Mouse (Mus musculus) fat pad, adult 2 months (tissue): ENCODE data around the gene Cactin.

Experiments
- DNase-seq: peaks from one replicate; pipeline ENCODE4 v3.0.0-alpha.2; 2011; ENCODE audit warnings: low read depth, low spot score; ENCODE audit errors: extremely low read depth

The Cactin gene

DNA sequence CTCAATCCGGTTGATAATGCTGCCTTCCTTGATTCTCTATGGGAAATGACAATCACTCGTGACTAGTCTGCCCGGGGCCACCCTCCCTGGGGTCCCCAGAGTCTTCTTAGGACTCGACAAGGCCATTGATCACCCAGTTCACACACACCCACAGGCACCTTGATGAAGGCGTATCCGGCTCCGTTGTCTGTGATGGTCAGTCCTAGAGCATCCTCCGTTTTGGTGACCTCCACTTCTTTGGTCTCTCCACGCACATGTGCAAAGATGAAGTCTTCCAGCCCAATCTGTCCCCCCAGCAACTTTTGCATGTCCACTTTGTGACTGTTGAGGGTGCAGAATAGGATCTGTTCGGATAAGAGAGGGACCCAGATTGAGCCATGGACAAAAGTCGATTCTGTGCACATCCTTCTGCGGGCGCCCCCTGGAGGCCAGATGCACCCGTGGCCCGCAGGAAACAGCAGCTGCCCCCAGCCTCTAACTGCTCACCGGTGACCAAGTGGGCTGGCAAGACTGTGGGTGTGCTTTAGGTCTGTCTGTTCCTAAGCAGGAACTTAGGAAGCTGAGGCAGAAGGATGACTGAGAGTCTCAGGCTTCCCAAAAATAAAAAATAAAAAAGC lies 20.5 kb downstream of the Cactin start:
- no peak for DNase-seq

DNA sequence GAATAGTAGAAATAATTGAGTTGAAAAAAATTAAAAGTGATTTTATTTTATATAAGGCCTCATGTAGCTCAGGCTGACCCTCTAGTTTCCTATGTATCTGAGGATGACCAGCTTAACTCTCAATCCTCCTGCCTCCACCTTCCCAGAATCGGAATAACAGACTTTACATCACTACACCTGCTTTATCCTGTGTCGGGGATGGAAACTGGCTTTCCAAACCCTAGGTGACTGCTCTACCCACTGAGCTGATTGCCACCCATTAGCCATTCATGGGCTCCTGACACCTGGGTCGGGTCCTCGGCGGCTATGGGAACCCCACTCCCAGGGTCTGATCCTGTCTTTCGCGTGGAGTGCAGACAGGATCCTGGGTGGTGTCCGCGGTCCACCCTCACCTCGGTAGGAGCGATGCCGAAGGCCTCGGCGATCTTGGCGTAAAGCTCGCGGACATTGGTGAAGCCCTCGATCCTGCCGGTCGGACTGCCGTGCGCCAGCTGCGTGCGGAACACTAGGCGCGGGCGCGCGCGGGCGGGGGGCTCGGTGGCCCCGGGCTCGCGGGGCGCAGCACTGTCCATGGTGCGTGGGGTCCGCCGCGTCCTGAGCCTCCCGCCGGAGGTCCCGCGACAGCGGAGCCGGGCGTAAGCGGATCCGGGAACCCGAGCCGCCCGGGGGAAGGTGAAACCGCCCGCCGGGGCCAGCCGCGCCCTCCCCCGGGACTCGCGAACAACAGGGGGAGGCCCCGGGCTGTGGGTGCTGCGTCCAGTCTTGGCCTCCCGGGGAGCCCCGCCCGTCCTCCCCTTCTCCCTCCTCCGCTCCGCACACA lies 22.0 kb downstream of the Cactin start, which contains the start of gene Gipc3:
Gene Gipc3, minus strand, starts transcription at position 581 of the 820 bp plus-strand sequence.
- no peak for DNase-seq

- DNase-seq: no peak
Observed at GRCm38 (mm10) chr10:81344421-81345161, 23.7 kb downstream of the Cactin start.

DNA sequence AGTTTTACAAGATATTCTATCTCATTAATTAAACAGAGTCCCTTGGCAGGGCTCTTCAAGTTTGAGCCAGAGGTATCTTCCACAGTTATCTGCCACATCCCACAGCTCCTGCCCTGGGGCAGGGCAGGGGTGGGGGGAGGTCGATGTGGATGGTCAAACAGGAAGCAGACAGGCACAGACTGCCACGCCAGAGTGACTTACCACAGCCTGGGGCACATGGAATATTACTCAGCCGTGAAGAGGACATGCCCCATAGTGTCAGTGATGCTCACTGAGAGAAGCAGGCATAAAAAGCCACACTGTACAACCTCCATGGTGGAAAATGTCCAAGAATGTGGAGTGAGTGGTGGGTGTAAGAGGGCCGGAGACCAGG lies 24.2 kb downstream of the Cactin start:
- DNase-seq: no peak

GRCm38 (mm10) chr10:81346453-81347067 lies 25.7 kb downstream of the Cactin start:
- DNase-seq: no peak

GRCm38 (mm10) chr10:81349146-81349545 lies 28.2 kb downstream of the Cactin start:
- DNase-seq: no peak

GRCm38 (mm10) chr10:81349961-81350350 lies 29.1 kb downstream of the Cactin start:
- no peak for DNase-seq

DNA sequence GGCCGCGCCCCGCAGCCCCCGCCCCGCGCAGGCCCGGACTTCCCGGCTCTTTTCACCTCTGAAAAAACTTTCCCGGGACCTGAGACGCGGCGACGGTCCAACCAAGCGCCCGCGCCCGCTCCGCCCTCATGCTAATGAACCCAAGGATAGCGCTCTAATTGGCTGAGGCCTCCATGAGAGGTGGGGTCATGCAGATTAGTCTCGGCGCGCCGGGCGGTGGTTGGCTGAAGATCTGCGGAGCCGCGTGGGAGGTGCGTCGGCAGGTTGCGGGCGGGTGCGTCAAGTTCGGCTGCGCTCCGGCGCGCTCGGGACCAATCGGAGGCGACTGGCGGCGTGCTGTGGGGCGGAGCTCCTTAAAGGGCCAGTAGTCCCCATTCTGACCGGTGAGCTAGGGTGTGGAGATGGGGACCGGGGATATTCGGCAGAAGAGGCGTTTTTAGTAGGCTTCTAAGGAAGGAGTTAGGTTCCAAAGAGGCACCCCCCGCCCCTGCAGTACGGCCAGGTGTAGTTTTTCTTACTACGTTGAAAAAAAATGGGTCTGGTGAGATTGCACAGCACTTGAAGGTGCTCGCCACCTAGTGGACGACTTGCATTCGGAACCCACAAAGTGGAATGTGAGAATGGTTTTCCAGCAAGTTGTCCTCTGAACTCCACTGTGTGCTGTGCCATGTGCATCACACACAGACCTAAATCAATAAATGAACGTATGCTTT lies 29.6 kb downstream of the Cactin start, which contains the start of gene Hmg20b:
Gene Hmg20b, minus strand, starts transcription at position 130 of the 713 bp plus-strand sequence.
- peak; percentile 84 for DNase-seq

DNA sequence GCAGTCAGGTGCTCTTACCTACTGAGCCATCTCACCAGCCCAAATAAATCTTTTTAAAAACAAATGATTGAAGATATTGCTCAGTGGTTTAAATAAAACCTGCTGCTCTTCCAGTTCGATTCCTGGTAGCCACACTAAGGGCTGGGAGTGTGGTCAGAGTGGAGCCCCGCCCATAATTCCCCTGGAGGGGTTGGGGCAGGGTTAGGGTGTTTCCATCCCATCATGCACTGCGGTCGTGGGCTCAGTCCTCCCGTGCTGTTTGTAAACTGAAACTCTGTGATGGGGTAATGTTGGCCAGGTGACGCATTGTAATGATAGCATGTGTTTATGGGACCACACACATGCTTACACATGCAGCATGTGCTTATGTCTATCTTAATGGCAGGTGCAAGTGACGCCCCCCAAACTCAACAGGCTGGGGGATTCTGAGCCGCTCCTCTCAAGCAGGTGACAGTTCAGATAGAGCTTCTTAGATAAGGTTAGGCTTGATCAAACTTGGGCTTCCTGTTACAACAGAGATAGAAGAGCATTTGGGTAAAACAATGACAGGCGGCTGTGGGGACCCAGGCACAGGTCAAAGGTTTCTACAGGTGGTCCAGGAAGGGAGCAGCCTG lies 30.9 kb downstream of the Cactin start:
- no peak for DNase-seq

DNA sequence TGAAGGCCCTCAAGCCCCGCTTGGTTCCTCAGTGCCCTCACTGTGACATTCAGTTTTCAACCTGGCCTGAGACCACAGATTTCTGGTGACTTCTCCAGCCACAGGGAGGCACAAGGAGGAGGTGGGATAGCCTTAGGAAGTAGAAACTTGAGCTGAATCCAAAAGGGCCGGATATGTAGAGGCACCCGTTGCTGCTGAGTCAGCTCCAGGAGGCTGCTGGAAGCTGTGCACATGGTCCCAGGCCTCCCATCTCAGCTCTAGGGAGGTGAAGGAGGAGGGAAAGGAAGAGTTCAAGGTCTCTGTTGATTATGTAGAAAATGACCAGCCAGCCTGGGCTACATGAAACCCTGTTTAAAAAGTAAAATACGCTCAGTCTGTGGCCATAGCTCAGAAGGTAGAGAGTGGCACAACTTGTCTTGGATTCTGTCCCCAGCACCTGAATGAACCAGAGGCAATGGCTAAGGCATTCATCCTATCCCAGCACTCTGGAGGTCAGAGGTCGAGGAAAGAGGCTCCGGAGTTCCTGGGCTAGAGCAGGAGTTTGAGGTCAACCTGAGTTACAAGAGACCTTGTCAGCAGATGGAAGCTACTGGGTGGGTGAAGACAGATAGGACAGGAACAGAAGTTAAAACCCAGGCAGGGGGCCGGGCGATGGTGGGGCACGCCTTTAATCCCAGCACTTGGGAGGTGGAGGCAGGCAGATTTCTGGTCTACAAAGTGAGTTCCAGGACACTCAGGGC lies 34.0 kb downstream of the Cactin start:
- no peak for DNase-seq

DNA sequence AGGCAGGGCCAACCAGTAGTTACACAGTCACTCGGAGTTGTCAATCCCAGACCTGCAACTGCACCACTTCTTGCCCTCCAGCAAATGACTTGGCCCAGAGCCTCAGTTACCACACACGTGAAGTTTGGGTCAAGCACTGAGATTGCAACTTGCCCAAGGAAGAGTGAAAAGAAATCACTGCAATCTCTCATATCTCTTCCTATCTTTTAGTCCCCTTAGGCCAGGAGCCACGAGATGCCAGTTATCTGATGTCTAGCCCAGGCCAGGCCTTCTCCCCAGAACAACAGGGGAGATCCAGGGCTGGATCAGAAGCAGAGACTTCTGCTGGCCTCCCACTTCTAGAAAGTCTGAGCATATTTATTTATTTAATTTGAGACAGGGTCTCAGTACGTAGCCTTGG lies 34.6 kb downstream of the Cactin start:
- DNase-seq: no peak

DNA sequence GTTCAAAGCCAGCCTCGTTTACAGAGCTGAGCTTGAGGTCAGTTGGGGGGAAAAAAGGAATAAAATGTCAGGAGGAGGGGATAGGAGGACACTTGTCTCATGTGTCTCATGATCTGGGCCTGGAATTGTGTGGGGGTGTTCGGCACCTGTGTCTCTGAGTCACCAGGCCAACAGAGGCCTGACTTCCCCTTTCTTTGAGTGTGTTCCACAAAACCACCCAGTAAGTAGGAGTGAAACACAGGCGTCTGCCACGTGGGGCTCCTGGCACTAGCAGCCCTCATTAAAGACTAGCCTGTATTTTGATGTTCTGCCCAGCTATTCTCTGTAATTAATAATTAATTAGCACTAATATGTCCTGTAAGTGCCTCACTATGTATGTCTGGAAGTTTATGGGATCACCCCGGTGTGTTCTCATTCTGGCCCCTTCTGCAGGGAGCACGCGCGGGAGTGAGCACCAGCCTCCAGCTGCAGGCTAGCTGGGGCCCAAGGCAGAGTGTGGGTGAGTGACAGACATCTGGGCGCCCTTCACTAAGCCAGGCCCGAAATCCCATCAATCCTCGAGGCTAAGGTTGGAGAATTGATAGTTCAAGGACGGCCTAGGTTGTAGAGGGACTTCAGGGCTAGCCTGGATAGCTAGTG lies 35.6 kb downstream of the Cactin start:
- DNase-seq: no peak

- no peak for DNase-seq
Observed at GRCm38 (mm10) chr10:81356991-81357844, 36.3 kb downstream of the Cactin start, which contains the start of gene Mfsd12. Mfsd12 (plus strand) TSS chr10:81357491.

DNA sequence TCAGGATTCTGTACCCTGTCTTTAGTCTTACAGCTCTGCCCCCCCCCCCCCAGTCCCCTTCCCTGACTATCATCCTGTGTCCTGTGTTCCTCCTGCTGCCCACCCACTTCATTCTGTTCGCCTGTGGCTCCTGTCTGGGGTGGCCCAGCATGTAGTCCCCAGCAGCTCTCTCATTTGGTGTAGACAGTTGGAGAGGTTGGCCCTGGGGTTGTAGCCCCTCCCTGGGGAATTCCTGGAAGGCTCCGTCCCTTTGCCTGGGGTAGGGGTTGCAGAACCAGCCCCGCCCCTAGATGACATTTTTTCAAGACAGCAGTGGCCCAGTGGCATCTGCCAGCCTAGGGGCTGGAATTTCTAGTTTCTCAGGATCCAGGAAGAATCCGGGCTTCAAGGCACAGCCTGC lies 37.3 kb downstream of the Cactin start:
- DNase-seq: no peak

DNA sequence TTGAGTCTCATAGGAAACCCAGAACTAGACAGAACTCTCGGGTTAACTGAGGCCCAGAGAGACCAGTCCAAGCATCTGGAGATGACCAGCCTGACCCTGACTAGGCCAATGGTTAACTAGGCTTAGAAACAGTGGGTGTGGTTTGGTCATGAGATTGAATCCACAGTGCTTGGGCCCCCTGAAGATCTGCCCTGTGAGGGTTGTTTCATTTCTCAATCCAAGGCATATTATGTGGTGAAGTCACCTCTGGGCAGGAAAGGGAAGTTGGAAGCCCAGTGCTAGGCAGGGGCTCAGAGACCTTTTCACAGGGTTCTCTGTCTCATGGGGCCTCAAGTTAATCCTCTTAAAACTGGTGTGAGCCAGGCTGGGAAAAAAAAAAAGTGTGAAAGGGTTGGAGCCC lies 37.9 kb downstream of the Cactin start:
- DNase-seq: no peak

GRCm38 (mm10) chr10:81360721-81361120 lies 39.8 kb downstream of the Cactin start:
- DNase-seq: no peak

DNA sequence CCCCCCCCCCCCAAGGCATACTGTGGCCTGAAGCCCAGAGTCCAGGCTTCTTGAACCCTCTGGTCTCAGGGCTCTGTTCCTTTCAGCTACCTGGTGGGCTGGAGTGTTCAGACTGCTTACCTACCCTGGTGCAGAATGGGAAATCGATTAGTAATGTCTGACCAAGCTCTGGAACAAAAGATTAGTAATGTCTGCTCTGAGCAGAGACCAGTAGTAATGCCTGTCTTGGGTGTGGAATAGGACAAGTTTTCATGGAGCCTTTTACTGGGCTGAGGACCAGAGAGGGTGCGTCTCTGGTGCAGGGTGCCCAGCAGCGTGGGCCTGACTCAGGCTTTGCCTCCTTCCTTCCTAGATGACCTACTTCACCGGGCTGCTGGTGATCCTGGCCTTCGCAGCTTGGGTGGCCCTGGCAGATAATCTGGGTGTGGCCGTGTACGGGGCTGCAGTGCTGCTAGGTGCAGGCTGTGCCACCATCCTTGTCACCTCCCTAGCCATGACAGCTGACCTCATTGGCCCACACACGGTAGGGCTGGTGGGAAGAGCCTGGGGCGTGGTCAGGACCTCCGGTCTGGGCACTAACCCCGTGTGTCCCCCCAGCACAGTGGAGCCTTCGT lies 41.5 kb downstream of the Cactin start:
- no peak for DNase-seq
